Mouse (Mus musculus): ENCODE measurements at regions not wholly inside any gene's neighbourhood (a gene's known extent, or its start where the extent isn't known, plus 50 kb on each side); places are given as distances from the start of the nearest gene placed in this dataset.

DNA sequence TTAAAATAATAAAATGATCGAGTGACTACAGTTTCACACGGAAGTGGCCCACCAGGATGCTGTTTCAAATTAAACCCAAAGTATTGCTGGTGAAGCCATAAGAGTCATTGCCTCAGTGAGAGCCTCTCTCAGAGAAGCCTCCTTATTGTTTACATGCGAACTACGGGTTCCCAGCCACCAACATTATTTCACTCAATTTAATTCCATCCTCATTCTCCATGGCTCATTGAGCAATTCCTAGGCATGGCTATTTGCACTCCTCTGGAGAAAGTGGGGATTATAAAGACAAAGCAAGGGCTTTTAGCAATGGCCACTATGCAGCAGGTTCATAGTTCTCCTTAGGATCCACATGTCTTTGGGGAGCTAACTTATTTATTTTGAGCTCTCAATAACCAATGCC, 646.7 kb upstream of the Intu start:
- no peak for TF ChIP-seq POLR2A (IDR thresholded peaks at IDR 0.05; ENCODE audit: borderline replicate concordance, low read depth, low read length)
- Histone ChIP-seq H3K4me1 (ENCODE audit: control insufficient read depth, insufficient read depth, low read length) (no peaks in the 10 kb centered on the region), H3K27ac (ENCODE audit: insufficient read depth, low read depth, low read length) (no peak overlapping the region), H3K4me3 (ENCODE audit: insufficient read depth, low read length) (no peak overlapping the region)

DNA sequence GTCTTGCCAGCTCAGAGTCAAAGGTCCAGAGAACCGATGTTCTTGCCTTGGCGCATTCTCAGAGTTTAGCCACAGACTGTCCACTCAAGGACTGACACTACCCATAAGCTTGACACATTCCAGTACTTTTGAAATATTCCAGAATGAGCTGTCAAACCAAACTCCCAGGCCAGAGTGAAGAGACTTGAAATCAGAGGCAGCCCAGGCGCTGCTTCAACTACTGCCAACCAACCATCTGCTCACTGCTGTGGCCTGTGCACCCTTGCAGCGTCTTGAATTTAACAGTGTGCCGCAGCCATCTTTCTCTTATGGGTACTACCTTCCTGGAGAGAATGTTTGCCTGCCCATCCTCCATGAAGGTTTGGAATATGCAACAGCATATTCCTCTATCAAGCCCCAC, 642.7 kb upstream of the Intu start:
- Histone ChIP-seq H3K4me3 (ENCODE audit: insufficient read depth, low read length) (no peak overlapping the region), H3K4me1 (ENCODE audit: control insufficient read depth, insufficient read depth, low read length) (no peaks in the 10 kb centered on the region), H3K27ac (ENCODE audit: insufficient read depth, low read depth, low read length) (no peak overlapping the region)
- no peak for TF ChIP-seq CTCF (IDR thresholded peaks at IDR 0.05; ENCODE audit: low read depth, low read length)
- no peak for TF ChIP-seq POLR2A (IDR thresholded peaks at IDR 0.05; ENCODE audit: borderline replicate concordance, low read depth, low read length)

DNA sequence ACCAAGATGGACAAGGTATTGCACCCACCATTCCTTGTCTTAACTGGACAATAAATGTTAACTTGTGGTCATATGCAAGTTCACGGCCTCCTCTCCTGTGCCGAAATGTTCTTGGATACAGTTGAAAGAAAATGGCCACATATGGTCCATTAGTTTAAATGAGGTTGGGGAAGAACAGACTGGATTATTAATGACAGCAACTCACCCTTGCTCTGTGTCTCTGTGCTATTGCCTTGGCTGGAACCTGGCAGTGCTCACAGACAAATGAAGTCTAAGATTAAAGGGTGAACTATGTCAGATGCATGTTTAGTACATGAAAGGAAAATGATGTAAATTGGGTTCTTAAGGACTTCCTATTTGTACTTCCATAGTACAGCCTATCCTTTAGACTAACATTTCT, 641.9 kb upstream of the Intu start:
- no peak overlapping the region for H3K27ac ChIP-seq (ENCODE audit: insufficient read depth, low read depth, low read length)
- no peak overlapping the region for H3K4me3 ChIP-seq (ENCODE audit: insufficient read depth, low read length)
- TF ChIP-seq POLR2A (IDR thresholded peaks at IDR 0.05; ENCODE audit: borderline replicate concordance, low read depth, low read length): no peak
- no peak for TF ChIP-seq CTCF (IDR thresholded peaks at IDR 0.05; ENCODE audit: low read depth, low read length)
- H3K4me1 ChIP-seq (ENCODE audit: control insufficient read depth, insufficient read depth, low read length): no peaks in the 10 kb centered on the region

DNA sequence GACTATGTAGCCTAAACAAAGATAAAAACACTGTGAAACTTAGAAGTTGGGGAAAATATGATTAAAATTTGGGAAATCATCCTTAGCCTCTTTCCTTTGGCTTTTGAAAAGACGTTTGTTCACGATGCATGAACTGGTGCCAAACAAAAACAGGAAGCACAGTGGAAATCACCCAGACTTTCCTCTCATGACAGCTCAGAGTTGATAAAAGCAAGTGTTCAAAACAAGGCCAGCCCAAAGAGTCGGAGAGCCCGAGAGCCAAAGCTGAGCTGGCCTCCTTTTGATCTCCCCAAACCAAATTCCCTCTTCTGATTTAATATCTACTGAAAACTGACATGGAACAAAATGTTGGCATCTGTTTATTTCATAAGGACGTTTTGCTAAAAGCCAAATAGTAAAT, 632.1 kb upstream of the Intu start:
- no peak overlapping the region for H3K4me3 ChIP-seq (ENCODE audit: insufficient read depth, low read length)
- H3K4me1 ChIP-seq (ENCODE audit: control insufficient read depth, insufficient read depth, low read length): no peaks in the 10 kb centered on the region
- no peak overlapping the region for H3K27ac ChIP-seq (ENCODE audit: insufficient read depth, low read depth, low read length)
- TF ChIP-seq CTCF (IDR thresholded peaks at IDR 0.05; ENCODE audit: low read depth, low read length) (no peak), POLR2A (IDR thresholded peaks at IDR 0.05; ENCODE audit: borderline replicate concordance, low read depth, low read length) (no peak)

DNA sequence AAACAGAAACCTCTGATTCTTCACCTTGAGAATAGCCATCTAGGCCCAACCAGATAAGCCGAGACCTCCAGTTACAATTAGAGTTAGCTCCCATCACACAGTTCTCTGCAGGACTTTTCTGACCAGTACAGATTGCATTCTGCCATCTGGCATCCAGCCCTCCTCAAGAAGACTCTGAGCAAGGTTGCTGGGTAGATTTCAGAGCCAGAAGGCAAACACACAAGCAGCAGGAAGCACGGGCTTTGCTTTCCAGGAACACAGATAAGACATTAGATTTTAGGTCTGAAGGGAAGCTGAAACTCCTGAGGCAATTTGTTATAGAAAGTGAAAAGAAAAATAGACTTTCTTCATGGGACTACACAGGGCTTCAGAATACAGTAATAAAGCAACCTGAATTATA, 630.9 kb upstream of the Intu start:
- Histone ChIP-seq H3K4me1 (ENCODE audit: control insufficient read depth, insufficient read depth, low read length) (no peaks in the 10 kb centered on the region), H3K27ac (ENCODE audit: insufficient read depth, low read depth, low read length) (no peak overlapping the region), H3K4me3 (ENCODE audit: insufficient read depth, low read length) (no peak overlapping the region)
- TF ChIP-seq CTCF (IDR thresholded peaks at IDR 0.05; ENCODE audit: low read depth, low read length): no peak

DNA sequence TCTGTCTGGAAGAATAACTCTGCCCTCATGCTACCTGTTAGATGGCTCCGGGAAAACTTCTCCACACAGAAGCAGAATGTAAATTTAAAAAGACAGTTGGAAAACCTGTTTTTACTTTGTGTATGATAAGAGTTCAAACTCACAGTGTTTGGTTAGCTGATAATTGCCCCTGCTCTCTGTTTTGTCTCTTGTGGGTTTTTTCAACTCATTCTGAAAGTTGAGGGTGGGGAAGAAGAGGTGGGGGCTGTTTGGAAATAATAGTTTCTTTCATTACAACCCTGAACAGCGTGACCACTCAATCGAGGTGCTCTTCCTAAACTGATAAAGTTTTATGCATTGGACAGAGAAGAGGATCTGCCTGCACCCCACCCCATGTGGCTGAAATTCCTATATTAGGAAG, 626.7 kb upstream of the Intu start:
- TF ChIP-seq POLR2A (IDR thresholded peaks at IDR 0.05; ENCODE audit: borderline replicate concordance, low read depth, low read length) (no peak), CTCF (IDR thresholded peaks at IDR 0.05; ENCODE audit: low read depth, low read length) (no peak)
- Histone ChIP-seq H3K4me1 (ENCODE audit: control insufficient read depth, insufficient read depth, low read length) (no peaks in the 10 kb centered on the region), H3K27ac (ENCODE audit: insufficient read depth, low read depth, low read length) (no peak overlapping the region), H3K4me3 (ENCODE audit: insufficient read depth, low read length) (no peak overlapping the region)

DNA sequence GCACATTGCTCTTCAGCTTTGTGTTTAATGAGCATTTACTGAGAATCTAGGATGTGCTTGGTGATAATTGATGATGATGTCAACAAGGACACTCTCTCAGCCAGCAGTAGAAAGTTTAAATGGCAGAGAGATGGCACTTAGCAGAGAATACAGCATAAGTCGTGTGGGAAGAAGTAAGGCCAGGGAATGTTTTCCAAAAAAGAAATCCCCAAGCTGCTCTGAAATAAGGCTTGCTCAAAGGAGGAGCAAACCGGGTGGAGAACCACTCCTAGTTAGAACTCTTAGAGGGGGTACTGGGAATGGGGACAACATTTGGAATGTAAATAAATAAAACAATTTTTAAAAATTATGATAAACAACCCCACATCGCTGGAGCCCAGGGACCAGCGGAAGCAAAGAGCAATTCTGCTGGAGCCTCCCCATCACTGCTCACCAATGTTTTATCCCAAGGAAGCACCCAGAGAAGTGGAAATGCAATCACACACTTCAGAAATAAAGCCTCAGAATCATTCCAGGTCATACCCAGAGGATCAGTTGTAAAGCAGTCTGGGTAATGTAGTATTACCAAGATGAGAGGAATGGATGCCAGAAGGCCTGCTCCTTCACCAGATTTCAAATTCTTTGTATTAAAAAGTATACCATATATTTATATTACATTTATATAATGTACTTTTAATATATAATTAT, 622.3 kb upstream of the Intu start:
- no peak overlapping the region for H3K27ac ChIP-seq (ENCODE audit: insufficient read depth, low read depth, low read length)
- TF ChIP-seq CTCF (IDR thresholded peaks at IDR 0.05; ENCODE audit: low read depth, low read length) (no peak), POLR2A (IDR thresholded peaks at IDR 0.05; ENCODE audit: borderline replicate concordance, low read depth, low read length) (no peak)
- H3K4me3 ChIP-seq (ENCODE audit: insufficient read depth, low read length): no peak overlapping the region
- H3K4me1 ChIP-seq (ENCODE audit: control insufficient read depth, insufficient read depth, low read length): no peaks in the 10 kb centered on the region

DNA sequence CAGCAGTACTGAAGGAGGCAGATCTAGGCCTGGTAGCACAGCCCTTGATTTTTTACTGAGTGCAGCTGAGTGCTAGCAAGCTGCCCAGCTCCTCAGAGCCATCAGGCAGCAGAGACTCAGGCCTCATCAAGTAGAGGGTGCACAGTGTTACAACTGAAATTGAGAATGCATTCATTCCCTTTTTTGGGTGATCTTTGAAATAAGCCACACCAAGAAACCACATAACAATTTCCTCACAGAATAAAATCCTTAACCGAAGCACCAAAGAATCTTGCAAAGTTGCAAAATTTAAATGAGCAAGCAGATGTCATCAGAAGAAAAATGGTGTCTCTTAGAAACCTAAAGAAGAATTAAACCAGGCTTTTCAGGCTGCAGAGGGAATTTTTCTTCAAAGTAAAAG, 621.4 kb upstream of the Intu start:
- H3K4me3 ChIP-seq (ENCODE audit: insufficient read depth, low read length): no peak overlapping the region

DNA sequence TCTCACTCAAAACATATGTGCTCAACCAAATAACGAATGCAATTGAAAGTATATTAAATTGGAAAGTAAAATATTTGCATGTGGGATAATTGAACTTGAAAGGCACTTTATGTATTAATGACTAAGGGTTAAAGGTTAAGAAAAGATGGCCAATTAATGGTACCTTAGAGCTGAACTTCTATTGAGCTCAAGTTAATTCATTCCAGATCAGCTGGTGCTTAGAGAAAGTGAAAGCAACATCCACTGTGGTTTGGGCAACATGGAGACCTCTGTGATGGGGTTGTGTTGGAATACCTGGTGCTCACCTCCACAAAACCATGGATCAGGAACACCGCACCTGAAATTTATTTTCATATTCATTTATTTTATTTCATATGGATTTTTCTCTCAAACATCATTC, 612.5 kb upstream of the Intu start:
- Histone ChIP-seq H3K4me3 (ENCODE audit: insufficient read depth, low read length) (no peak overlapping the region), H3K4me1 (ENCODE audit: control insufficient read depth, insufficient read depth, low read length) (no peaks in the 10 kb centered on the region), H3K27ac (ENCODE audit: insufficient read depth, low read depth, low read length) (no peak overlapping the region)
- TF ChIP-seq POLR2A (IDR thresholded peaks at IDR 0.05; ENCODE audit: borderline replicate concordance, low read depth, low read length): no peak
- no peak for TF ChIP-seq CTCF (IDR thresholded peaks at IDR 0.05; ENCODE audit: low read depth, low read length)

More for the DNA sequence above, 621.4 kb upstream of the Intu start:
- Histone ChIP-seq H3K4me1 (ENCODE audit: control insufficient read depth, insufficient read depth, low read length) (no peaks in the 10 kb centered on the region), H3K27ac (ENCODE audit: insufficient read depth, low read depth, low read length) (no peak overlapping the region)
- TF ChIP-seq POLR2A (IDR thresholded peaks at IDR 0.05; ENCODE audit: borderline replicate concordance, low read depth, low read length): no peak
- no peak for TF ChIP-seq CTCF (IDR thresholded peaks at IDR 0.05; ENCODE audit: low read depth, low read length)

DNA sequence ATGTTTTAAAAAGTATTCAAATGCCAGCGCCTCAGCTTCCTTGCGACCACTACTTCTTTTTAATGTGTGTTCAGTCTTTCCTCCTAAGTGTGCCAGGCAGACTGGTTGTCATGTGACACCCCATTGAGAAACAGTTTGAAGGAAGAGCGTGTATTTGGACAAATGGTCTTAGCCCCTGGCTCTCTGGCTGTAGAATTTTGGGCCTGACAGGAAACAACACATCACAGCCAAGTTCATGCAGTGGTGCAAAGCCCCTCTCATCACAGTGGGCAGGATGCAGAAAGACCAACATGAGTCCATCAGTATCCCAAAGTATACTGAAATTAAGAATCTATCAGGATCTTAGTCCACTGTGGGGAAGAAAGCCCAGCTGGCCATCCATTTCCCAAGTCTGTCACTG, 605.6 kb upstream of the Intu start:
- Histone ChIP-seq H3K27ac (ENCODE audit: insufficient read depth, low read depth, low read length) (no peak overlapping the region), H3K4me1 (ENCODE audit: control insufficient read depth, insufficient read depth, low read length) (no peaks in the 10 kb centered on the region), H3K4me3 (ENCODE audit: insufficient read depth, low read length) (no peak overlapping the region)
- no peak for TF ChIP-seq CTCF (IDR thresholded peaks at IDR 0.05; ENCODE audit: low read depth, low read length)
- no peak for TF ChIP-seq POLR2A (IDR thresholded peaks at IDR 0.05; ENCODE audit: borderline replicate concordance, low read depth, low read length)

DNA sequence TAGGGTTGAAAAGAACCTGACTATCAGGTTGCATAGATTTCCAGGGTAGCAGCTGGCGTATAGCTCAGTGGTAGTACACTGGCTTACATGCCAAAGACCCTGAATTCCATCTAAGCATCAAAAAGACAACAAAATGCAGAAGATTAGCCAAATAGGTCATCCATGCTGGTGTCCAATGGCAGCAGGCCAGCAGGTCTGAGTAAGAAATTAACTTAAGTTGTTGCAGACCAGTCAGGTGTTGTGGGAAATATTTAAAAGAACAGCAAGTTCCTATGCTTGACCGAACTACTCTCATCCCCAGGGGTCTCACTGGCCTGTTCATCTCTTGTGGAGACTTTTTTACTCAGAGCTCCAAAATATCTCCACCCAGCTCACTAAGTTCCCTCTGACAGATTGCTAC, 602.7 kb upstream of the Intu start:
- Histone ChIP-seq H3K4me3 (ENCODE audit: insufficient read depth, low read length) (no peak overlapping the region), H3K4me1 (ENCODE audit: control insufficient read depth, insufficient read depth, low read length) (no peaks in the 10 kb centered on the region), H3K27ac (ENCODE audit: insufficient read depth, low read depth, low read length) (no peak overlapping the region)
- TF ChIP-seq POLR2A (IDR thresholded peaks at IDR 0.05; ENCODE audit: borderline replicate concordance, low read depth, low read length) (no peak), CTCF (IDR thresholded peaks at IDR 0.05; ENCODE audit: low read depth, low read length) (no peak)
